Mouse (Mus musculus) intestine, embryonic 14.5 days (tissue): ENCODE results near the gene Agap3. TPM values are rescaled to one million over a fixed set of nuclear protein-coding genes. Genes with fewer than 3 reads are reported as not detected.

Source experiments
- ATAC-seq: fragments of 200-750 bp; cut with Nextera tagmentation; replicated peaks from 2 replicates; pipeline ENCODE4 v1.8.0; 2017; ENCODE audit warnings: low read depth, moderate number of reproducible peaks, moderate TSS enrichment, moderate library complexity; ENCODE audit not compliant: low FRiP score, low TSS enrichment
- DNase-seq: peaks from one replicate; pipeline ENCODE4 v3.0.0-alpha.2; 2018; ENCODE audit warnings: low spot score
- H3K27ac ChIP-seq: fragments of 300-500 bp; sonication (generic); 2 replicates; pipeline ENCODE4 v1.5.1; 2014; ENCODE audit warnings: low read depth, mild to moderate bottlenecking, control low read depth
- H3K27me3 ChIP-seq: fragments of 300-500 bp; sonication (generic); replicated peaks from 2 replicates; pipeline ENCODE4 v1.6.1; 2014; ENCODE audit warnings: low read length, control low read depth; ENCODE audit not compliant: control insufficient read depth, insufficient read depth
- H3K36me3 ChIP-seq: fragments of 300-500 bp; sonication (generic); 2 replicates; pipeline ENCODE4 v1.6.1; 2014; ENCODE audit warnings: low read length, control low read depth; ENCODE audit not compliant: control insufficient read depth, insufficient read depth
- H3K4me1 ChIP-seq: fragments of 300-500 bp; sonication (generic); replicated peaks from 2 replicates; pipeline ENCODE4 v1.6.1; 2014; ENCODE audit warnings: low read length, control low read depth, mixed read lengths; ENCODE audit not compliant: control insufficient read depth, insufficient read depth
- H3K4me2 ChIP-seq: fragments of 300-500 bp; sonication (generic); 2 replicates; pipeline ENCODE4 v1.6.1; 2014; ENCODE audit warnings: low read length
- H3K4me3 ChIP-seq: fragments of 300-500 bp; sonication (generic); 2 replicates; pipeline ENCODE4 v1.5.1; 2014; ENCODE audit warnings: low read depth, low read length, control low read depth, mixed read lengths
- H3K9ac ChIP-seq: fragments of 300-500 bp; sonication (generic); 2 replicates; pipeline ENCODE4 v1.6.1; 2014; ENCODE audit warnings: mild to moderate bottlenecking, low read length
- H3K9me3 ChIP-seq: fragments of 300-500 bp; sonication (generic); 2 replicates; pipeline ENCODE4 v1.6.1; 2016; ENCODE audit warnings: low read length, control low read depth; ENCODE audit not compliant: control insufficient read depth
- WGBS: fragments of 180-500 bp; shearing (Covaris S2); extraction: QIAGEN DNeasy Blood & Tissue Kit; methylation state at CpG from one replicate; pipeline ENCODE4 v1.1.7; 2014; 5-methylcytosine and 5-hydroxymethylcytosine counted together
- polyA plus RNA-seq: library from polyadenylated mRNA; unstranded; fragments of >200 nt; fragmentation: Nextera tagmentation; extraction: Ambion mirVana; gene quantifications from 2 replicates; pipeline ENCODE4 v1.2.1, GENCODE M21; 2014

Agap3 gene
- polyA plus RNA-seq, 1 experiment from 2014 or later, result 22.0 TPM

GRCm38 (mm10) chr5:24474723-24475261, 22.8 kb downstream of the Agap3 start:
- DNase-seq, result peak; percentile 80
- H3K4me2 ChIP-seq, result peak overlapping the region; percentile 65
- WGBS, result 2% methylated on average over 66 of the region's 67 CpGs
- peak overlapping the region; percentile 33 for H3K4me3 ChIP-seq
- no peak overlapping the region; the same call in 1 of the 2 replicates for H3K27ac ChIP-seq
- H3K9me3 ChIP-seq, result no peaks in the 10 kb centered on the region
- H3K9ac ChIP-seq, result peak overlapping the region; percentile 31; the same call in 1 of the 2 replicates
- peak; percentile 22 for ATAC-seq
- peaks cover 41% of the 10 kb centered on the region for H3K36me3 ChIP-seq
- peaks cover 38% of the 10 kb centered on the region for H3K4me1 ChIP-seq
- peaks cover 6% of the 10 kb centered on the region; the same call in 1 of the 2 replicates for H3K27me3 ChIP-seq

- no peak overlapping the region for H3K27ac ChIP-seq
- DNase-seq, result no peak
- ATAC-seq, result no peak
- WGBS, result 67% methylated on average over 6 of the region's 6 CpGs
- H3K9me3 ChIP-seq, result no peaks in the 10 kb centered on the region
- H3K4me1 ChIP-seq, result peaks cover 38% of the 10 kb centered on the region
- no peak overlapping the region for H3K9ac ChIP-seq
- peak overlapping the region; percentile 33; the same call in 1 of the 2 replicates for H3K4me3 ChIP-seq
- H3K4me2 ChIP-seq, result peak overlapping the region; percentile 65
- H3K36me3 ChIP-seq, result peaks cover 49% of the 10 kb centered on the region
- H3K27me3 ChIP-seq, result peaks cover 6% of the 10 kb centered on the region; the same call in 1 of the 2 replicates
Observed at GRCm38 (mm10) chr5:24475476-24476241, 23.7 kb downstream of the Agap3 start.

- H3K4me2 ChIP-seq, result no peak overlapping the region
- no peaks in the 10 kb centered on the region for H3K9me3 ChIP-seq
- no peak overlapping the region for H3K27ac ChIP-seq
- H3K4me3 ChIP-seq, result no peak overlapping the region
- no peak overlapping the region for H3K9ac ChIP-seq
- H3K4me1 ChIP-seq, result peaks cover 33% of the 10 kb centered on the region
- H3K27me3 ChIP-seq, result peaks cover 6% of the 10 kb centered on the region; the same call in 1 of the 2 replicates
- no peak for ATAC-seq
- H3K36me3 ChIP-seq, result peaks cover 67% of the 10 kb centered on the region
- WGBS, result 90% methylated on average over 9 of the region's 9 CpGs
- DNase-seq, result no peak
Observed at GRCm38 (mm10) chr5:24477909-24478308, 25.9 kb downstream of the Agap3 start.

GRCm38 (mm10) chr5:24481647-24482046, 29.7 kb downstream of the Agap3 start:
- WGBS, result 9% methylated on average over 4 of the region's 4 CpGs
- Histone ChIP-seq H3K4me2 (no peak overlapping the region), H3K36me3 (peaks cover 68% of the 10 kb centered on the region), H3K27me3 (no peaks in the 10 kb centered on the region), H3K9me3 (no peaks in the 10 kb centered on the region), H3K4me1 (peaks cover 7% of the 10 kb centered on the region; the same call in 1 of the 2 replicates), H3K9ac (no peak overlapping the region), H3K4me3 (no peak overlapping the region), H3K27ac (no peak overlapping the region)
- peak; percentile 88 for DNase-seq
- peak; percentile 52 for ATAC-seq

- H3K9ac ChIP-seq, result no peak overlapping the region
- DNase-seq (peak; percentile 71), ATAC-seq (peak; percentile 51)
- WGBS, result 54% methylated on average over 38 of the region's 41 CpGs
- H3K4me2 ChIP-seq, result no peak overlapping the region; the same call in 1 of the 2 replicates
- peaks cover 7% of the 10 kb centered on the region; the same call in 1 of the 2 replicates for H3K4me1 ChIP-seq
- no peak overlapping the region for H3K4me3 ChIP-seq
- H3K27ac ChIP-seq, result 0 out of 2 replicates have a peak overlapping the region, but pooled peaks have one; percentile 7
- H3K9me3 ChIP-seq, result no peaks in the 10 kb centered on the region
- H3K27me3 ChIP-seq, result no peaks in the 10 kb centered on the region
- H3K36me3 ChIP-seq, result peaks cover 68% of the 10 kb centered on the region
Observed at GRCm38 (mm10) chr5:24482247-24483079, 30.5 kb downstream of the Agap3 start.

- peak; percentile 84 for DNase-seq
- Histone ChIP-seq H3K9me3 (no peaks in the 10 kb centered on the region), H3K4me2 (no peak overlapping the region)
Observed at GRCm38 (mm10) chr5:24483326-24483725, 31.3 kb downstream of the Agap3 start.

GRCm38 (mm10) chr5:24484963-24485362, 33.0 kb downstream of the Agap3 start:
- Histone ChIP-seq H3K4me2 (no peak overlapping the region), H3K9ac (no peak overlapping the region), H3K27ac (no peak overlapping the region), H3K4me1 (peaks cover 7% of the 10 kb centered on the region; the same call in 1 of the 2 replicates), H3K4me3 (no peak overlapping the region), H3K36me3 (peaks cover 68% of the 10 kb centered on the region), H3K9me3 (no peaks in the 10 kb centered on the region), H3K27me3 (no peaks in the 10 kb centered on the region)
- ATAC-seq (no peak), DNase-seq (no peak)
- 50% methylated on average over 21 of the region's 22 CpGs for WGBS

More at GRCm38 (mm10) chr5:24483326-24483725, 31.3 kb downstream of the Agap3 start:
- 25% methylated on average over 11 of the region's 11 CpGs for WGBS
- Histone ChIP-seq H3K4me1 (peaks cover 7% of the 10 kb centered on the region; the same call in 1 of the 2 replicates), H3K27ac (no peak overlapping the region), H3K9ac (no peak overlapping the region), H3K27me3 (no peaks in the 10 kb centered on the region), H3K4me3 (no peak overlapping the region), H3K36me3 (peaks cover 68% of the 10 kb centered on the region)
- ATAC-seq, result peak; percentile 58; the same call in 1 of the 2 replicates

GRCm38 (mm10) chr5:24486097-24486496, 34.1 kb downstream of the Agap3 start:
- Histone ChIP-seq H3K9me3 (no peaks in the 10 kb centered on the region), H3K36me3 (peaks cover 68% of the 10 kb centered on the region)
- WGBS, result 2% methylated on average over 8 of the region's 8 CpGs

More at GRCm38 (mm10) chr5:24486097-24486496, 34.1 kb downstream of the Agap3 start:
- Histone ChIP-seq H3K27me3 (no peaks in the 10 kb centered on the region), H3K4me1 (peaks cover 7% of the 10 kb centered on the region; the same call in 1 of the 2 replicates), H3K27ac (no peak overlapping the region), H3K9ac (no peak overlapping the region), H3K4me2 (no peak overlapping the region), H3K4me3 (no peak overlapping the region)
- DNase-seq (peak; percentile 95), ATAC-seq (no peak)
